Mouse (Mus musculus) E14TG2a.4 (cell line): ENCODE results near the gene Fam3c.
"Not testable (repeated sequence)": the region's sequence is repeated elsewhere in the genome, so short reads cannot be mapped to it uniquely, and the experiment has no call there.

ENCODE experiments used
- CTCF ChIP-seq: conservative IDR thresholded peaks from 2 replicates; pipeline ENCODE4 v1.5.1; 2014; ENCODE audit warnings: low read length
- NANOG ChIP-seq: IDR thresholded peaks from 2 replicates; pipeline ENCODE4 v1.6.1; 2014; ENCODE audit warnings: borderline replicate concordance, low read length, mixed read lengths
- POU5F1 ChIP-seq: IDR thresholded peaks from 2 replicates; pipeline ENCODE4 v1.6.1; 2014; ENCODE audit warnings: low read length, borderline replicate concordance

DNA sequence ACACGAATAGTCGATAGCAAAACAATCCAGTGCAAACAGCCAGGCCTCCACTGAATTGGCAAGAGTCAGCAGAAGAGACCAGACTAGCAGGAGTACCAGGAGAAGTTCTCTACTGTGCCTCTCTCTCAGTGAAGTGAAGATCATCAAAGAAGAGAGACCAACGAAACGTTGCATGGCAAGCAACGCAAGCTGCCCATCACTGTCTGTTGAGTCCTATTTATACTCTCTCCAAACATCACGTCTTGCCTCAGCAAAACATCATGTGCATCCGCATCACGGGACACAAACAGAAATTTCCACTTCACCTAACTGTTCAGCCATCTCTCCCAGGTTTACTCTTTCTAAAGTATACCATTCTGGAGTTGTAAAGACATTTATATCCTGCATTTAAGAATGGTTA lies 91.9 kb downstream of the Fam3c start:
- not testable (repeated sequence) for TF ChIP-seq CTCF, POU5F1, NANOG
